In the genomic region with DNA sequence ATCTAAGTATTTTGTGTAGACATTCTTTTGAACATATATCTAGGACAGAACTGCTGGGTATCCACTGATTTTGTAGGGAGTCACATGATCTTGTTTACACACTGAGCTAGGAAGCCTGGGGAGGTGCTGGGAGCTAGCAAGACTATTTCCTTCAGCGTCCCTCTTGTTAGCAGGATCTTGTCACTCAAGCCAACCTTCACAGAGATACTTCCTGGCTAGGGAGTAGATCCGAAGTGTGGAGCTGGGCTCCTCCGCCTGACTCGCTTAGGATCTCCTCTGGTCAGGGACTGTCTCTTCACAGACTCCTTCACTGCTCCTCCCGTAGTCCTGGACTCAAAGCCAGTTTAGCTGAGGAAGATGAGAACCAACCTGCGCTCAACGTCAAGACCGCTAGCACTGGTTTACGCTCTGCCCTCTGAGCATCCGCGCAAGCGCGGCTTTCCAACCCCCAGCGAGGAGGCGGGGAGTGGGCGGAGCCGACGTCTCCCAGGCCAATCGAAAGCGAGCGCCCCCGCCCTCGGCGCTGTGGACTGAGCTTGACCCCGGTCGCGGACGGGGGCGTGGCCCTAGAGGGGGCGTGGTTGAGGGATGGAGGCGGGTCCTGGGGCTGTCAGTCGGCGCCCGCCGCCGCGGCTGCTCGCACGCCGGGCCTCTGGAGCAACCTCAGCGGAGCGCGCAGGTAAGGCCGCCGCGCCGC, we compare ENCODE assay signal across 8 mouse cellular contexts. TPM values are rescaled to one million over a fixed set of nuclear protein-coding genes. Genes with fewer than 3 reads are reported as not detected.
DNase-seq lines count a peak whose midpoint lies in the region; ATAC-seq lines count a peak whose summit lies in the region.

A gene (plus strand): TSS at position 601 of the 697 bp plus-strand sequence.

- peak; percentile 98 for ATAC-seq in hindbrain, embryonic 14.5 days (ENCODE audit: low FRiP score)

- H3K4me1 ChIP-seq in hindbrain, embryonic 14.5 days (replicated peaks; ENCODE audit: control insufficient read depth, insufficient read depth, low read length), result peaks cover 8% of the 10 kb centered on the region

- peak within 1 kb of the TSS; percentile 74 for H3K9ac ChIP-seq in hindbrain, embryonic 14.5 days

- peak within 1 kb of the TSS; percentile 93 for H3K4me3 ChIP-seq in hindbrain, embryonic 14.5 days (replicated peaks; ENCODE audit: low read length)

- no peaks in the 10 kb centered on the region for H3K9me3 ChIP-seq in hindbrain, embryonic 14.5 days (ENCODE audit: control insufficient read depth, low read length)

- under 1% methylated on average over 34 of the region's 47 CpGs for WGBS in hindbrain, embryonic 14.5 days

- peaks cover 16% of the 10 kb centered on the region; the same call in 1 of the 2 replicates for H3K27me3 ChIP-seq in hindbrain, embryonic 14.5 days (ENCODE audit: control insufficient read depth, insufficient read depth, low read length)

- peak; percentile 99 for DNase-seq in ZHBTc4 (ENCODE audit: low read depth, low spot score)
- DNase-seq in cerebellum, postnatal 4 days (ENCODE audit: low spot score in 2 of 2), result peak; percentile 99 to 100
- peak; percentile 99 to 100 for DNase-seq in frontal cortex, postnatal 36 days (ENCODE audit: low spot score in 2 of 2)
- DNase-seq in hindbrain, embryonic 14.5 days (ENCODE audit: low spot score), result peak; percentile 96
- DNase-seq in layer of hippocampus, postnatal 25 days (ENCODE audit: extremely low spot score in 1 of 2, low spot score in 1 of 2), result peak; percentile 97 to 99
- peak; percentile 100 for DNase-seq in lung, postnatal 14 days
- peak; percentile 100 for DNase-seq in ovary, postnatal 36 days (ENCODE audit: low spot score)
- peak; percentile 100 for DNase-seq in thymus, postnatal 14 days

- peak within 1 kb of the TSS; percentile 98 for H3K4me2 ChIP-seq in hindbrain, embryonic 14.5 days (replicated peaks)

- peak within 1 kb of the TSS; percentile 54; the same call in 1 of the 2 replicates for H3K27ac ChIP-seq in hindbrain, embryonic 14.5 days

- H3K36me3 ChIP-seq in hindbrain, embryonic 14.5 days (replicated peaks; ENCODE audit: control insufficient read depth, insufficient read depth), result no peaks in the 10 kb centered on the region

RNA-seq across cellular contexts. Expression of the gene that starts here (rescaled TPM):
- polyA plus RNA-seq in hindbrain, embryonic 14.5 days (2014; fragmentation: Nextera tagmentation; extraction: Ambion mirVana), result 16.5 and 17.2 TPM in 2 replicates
- total RNA-seq in layer of hippocampus, postnatal 25 days (2021), result 10 to 100 TPM; 37.9 to 57.4 TPM

Comparison
In these comparisons a context has a peak if more than half of its experiments do, and no peak if none do; other contexts are left out.
1. Peak in every context shown above with its lines: DNase-seq, ATAC-seq, H3K4me3 ChIP-seq and H3K27ac ChIP-seq.